Mouse (Mus musculus) liver, embryonic 16.5 days (tissue): ENCODE measurements at regions not wholly inside any gene's neighbourhood (a gene's known extent, or its start where the extent isn't known, plus 50 kb on each side); places are given as distances from the start of the nearest gene placed in this dataset.

Experiments used
- ATAC-seq: fragments of 200-750 bp; cut with Nextera tagmentation; 2 replicates; pipeline ENCODE4 v1.8.0; 2017; ENCODE audit warnings: low read depth, mild to moderate bottlenecking, moderate number of reproducible peaks, moderate library complexity
- H3K27ac ChIP-seq: fragments of 300-500 bp; sonication (generic); 2 replicates; pipeline ENCODE4 v1.5.1; 2014; ENCODE audit warnings: mild to moderate bottlenecking, low read length
- H3K27me3 ChIP-seq: fragments of 300-500 bp; sonication (generic); 2 replicates; pipeline ENCODE4 v1.6.1; 2014; ENCODE audit warnings: low read depth, low read length, mixed read lengths; ENCODE audit not compliant: control insufficient read depth, insufficient read depth
- H3K36me3 ChIP-seq: fragments of 300-500 bp; sonication (generic); 2 replicates; pipeline ENCODE4 v1.6.1; 2014; ENCODE audit warnings: mild to moderate bottlenecking; ENCODE audit not compliant: control insufficient read depth, insufficient read depth
- H3K4me1 ChIP-seq: fragments of 300-500 bp; sonication (generic); 2 replicates; pipeline ENCODE4 v1.6.1; 2014; ENCODE audit warnings: low read depth, low read length, mixed read lengths; ENCODE audit not compliant: control insufficient read depth
- H3K4me2 ChIP-seq: fragments of 300-500 bp; sonication (generic); 2 replicates; pipeline ENCODE4 v1.6.1; 2014; ENCODE audit warnings: low read depth, low read length, mixed read lengths
- H3K4me3 ChIP-seq: fragments of 300-500 bp; sonication (generic); 2 replicates; pipeline ENCODE4 v1.5.1; 2014; ENCODE audit warnings: low read depth, mild to moderate bottlenecking, low read length
- H3K9ac ChIP-seq: fragments of 300-500 bp; sonication (generic); 2 replicates; pipeline ENCODE4 v1.6.1; 2014; ENCODE audit warnings: low read depth, low read length
- H3K9me3 ChIP-seq: fragments of 300-500 bp; sonication (generic); replicated peaks from 2 replicates; pipeline ENCODE4 v1.6.1; 2016; ENCODE audit warnings: low read length; ENCODE audit not compliant: control insufficient read depth
- WGBS: fragments of 180-500 bp; shearing (Covaris S2); extraction: QIAGEN DNeasy Blood & Tissue Kit; methylation state at CpG from one replicate; pipeline ENCODE4 v1.1.7; 2014; ENCODE audit not compliant: insufficient replicate concordance; 5-methylcytosine and 5-hydroxymethylcytosine counted together

DNA sequence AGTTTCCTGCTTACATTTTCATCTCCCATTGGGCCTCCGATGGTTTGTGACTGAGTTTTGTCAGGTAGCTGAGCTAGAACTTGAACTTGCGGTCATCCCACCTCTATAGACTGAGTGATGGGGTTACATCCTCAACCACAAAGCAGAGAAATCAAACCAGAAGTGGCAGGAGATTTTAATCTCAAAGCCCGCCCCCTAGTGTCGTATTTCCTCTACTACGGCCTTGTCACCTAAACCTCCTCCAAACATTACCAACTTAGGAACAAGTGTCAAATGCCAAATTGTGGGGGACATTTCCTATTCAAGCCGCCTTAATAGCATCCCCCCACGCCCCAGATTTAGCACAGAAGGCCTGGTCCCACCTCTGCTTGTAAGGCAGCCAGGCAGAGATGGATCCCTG, 286.3 kb upstream of the Lrig3 start:
- no peak for ATAC-seq
- H3K4me1 ChIP-seq: no peaks in the 10 kb centered on the region
- no peaks in the 10 kb centered on the region for H3K9me3 ChIP-seq
- no peak overlapping the region for H3K4me2 ChIP-seq
- H3K36me3 ChIP-seq: no peaks in the 10 kb centered on the region
- no peaks in the 10 kb centered on the region for H3K27me3 ChIP-seq
- H3K4me3 ChIP-seq: no peak overlapping the region
- no peak overlapping the region for H3K9ac ChIP-seq
- 62% methylated on average over 7 of the region's 7 CpGs for WGBS
- no peak overlapping the region for H3K27ac ChIP-seq

DNA sequence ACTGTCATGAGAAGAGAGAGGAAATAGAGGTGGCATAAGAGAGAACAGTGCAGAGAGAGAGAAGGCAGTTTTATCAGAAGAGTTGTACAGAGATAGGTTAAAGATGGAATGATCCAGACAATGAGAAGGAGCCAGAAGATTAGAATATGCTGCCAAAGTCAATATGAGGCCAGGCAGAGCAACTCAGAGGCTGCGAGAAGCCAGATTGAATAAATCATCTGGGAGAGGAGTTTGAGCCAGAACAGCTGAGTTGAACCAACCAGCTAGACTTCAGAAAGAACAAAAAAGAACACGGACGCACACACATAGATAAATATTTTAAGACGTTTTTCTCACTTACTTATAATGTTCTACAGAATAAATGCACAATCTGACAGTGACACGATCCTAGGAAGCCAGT, 280.8 kb upstream of the Lrig3 start:
- Histone ChIP-seq H3K27ac (no peak overlapping the region), H3K4me2 (no peak overlapping the region), H3K36me3 (no peaks in the 10 kb centered on the region), H3K4me3 (no peak overlapping the region), H3K9me3 (no peaks in the 10 kb centered on the region), H3K9ac (no peak overlapping the region), H3K4me1 (no peaks in the 10 kb centered on the region), H3K27me3 (no peaks in the 10 kb centered on the region)
- 68% methylated on average over 5 of the region's 5 CpGs for WGBS
- no peak for ATAC-seq

- Histone ChIP-seq H3K27ac (no peak overlapping the region), H3K4me3 (no peak overlapping the region), H3K27me3 (no peaks in the 10 kb centered on the region), H3K4me1 (no peaks in the 10 kb centered on the region), H3K4me2 (no peak overlapping the region), H3K9me3 (no peaks in the 10 kb centered on the region), H3K9ac (no peak overlapping the region), H3K36me3 (no peaks in the 10 kb centered on the region)
- 54% methylated on average over 7 of the region's 7 CpGs for WGBS
- ATAC-seq: no peak
These were observed 272.5 kb upstream of the Lrig3 start for GRCm38 (mm10) chr10:125693505-125693904.

- 70% methylated on average over 5 of the region's 5 CpGs for WGBS
- Histone ChIP-seq H3K4me2 (no peak overlapping the region), H3K4me1 (no peaks in the 10 kb centered on the region), H3K27me3 (no peaks in the 10 kb centered on the region), H3K4me3 (no peak overlapping the region), H3K36me3 (no peaks in the 10 kb centered on the region), H3K27ac (no peak overlapping the region), H3K9ac (no peak overlapping the region), H3K9me3 (no peaks in the 10 kb centered on the region)
- no peak for ATAC-seq
These were observed 269.8 kb upstream of the Lrig3 start for GRCm38 (mm10) chr10:125696159-125696558.

GRCm38 (mm10) chr10:125725077-125725680, 240.8 kb upstream of the Lrig3 start:
- Histone ChIP-seq H3K27me3 (no peaks in the 10 kb centered on the region), H3K27ac (no peak overlapping the region), H3K4me2 (no peak overlapping the region), H3K9me3 (no peaks in the 10 kb centered on the region), H3K4me1 (no peaks in the 10 kb centered on the region), H3K4me3 (no peak overlapping the region), H3K9ac (no peak overlapping the region), H3K36me3 (no peaks in the 10 kb centered on the region)
- ATAC-seq: no peak
- WGBS: 25% methylated on average over 18 of the region's 18 CpGs

- Histone ChIP-seq H3K9ac (no peak overlapping the region), H3K4me2 (no peak overlapping the region)
- no peak for ATAC-seq
These were observed 240.3 kb upstream of the Lrig3 start for GRCm38 (mm10) chr10:125725681-125726139.

GRCm38 (mm10) chr10:125726546-125726945, 239.4 kb upstream of the Lrig3 start:
- Histone ChIP-seq H3K9ac (no peak overlapping the region), H3K4me3 (no peak overlapping the region), H3K9me3 (no peaks in the 10 kb centered on the region), H3K4me2 (no peak overlapping the region), H3K27me3 (no peaks in the 10 kb centered on the region), H3K27ac (no peak overlapping the region), H3K36me3 (no peaks in the 10 kb centered on the region), H3K4me1 (no peaks in the 10 kb centered on the region)
- ATAC-seq: no peak
- 50% methylated on average over 8 of the region's 8 CpGs for WGBS

More at GRCm38 (mm10) chr10:125725681-125726139, 240.3 kb upstream of the Lrig3 start:
- H3K36me3 ChIP-seq: no peaks in the 10 kb centered on the region
- no peaks in the 10 kb centered on the region for H3K4me1 ChIP-seq
- no peaks in the 10 kb centered on the region for H3K9me3 ChIP-seq
- WGBS: 41% methylated on average over 7 of the region's 7 CpGs
- H3K27me3 ChIP-seq: no peaks in the 10 kb centered on the region
- no peak overlapping the region for H3K27ac ChIP-seq
- H3K4me3 ChIP-seq: no peak overlapping the region

DNA sequence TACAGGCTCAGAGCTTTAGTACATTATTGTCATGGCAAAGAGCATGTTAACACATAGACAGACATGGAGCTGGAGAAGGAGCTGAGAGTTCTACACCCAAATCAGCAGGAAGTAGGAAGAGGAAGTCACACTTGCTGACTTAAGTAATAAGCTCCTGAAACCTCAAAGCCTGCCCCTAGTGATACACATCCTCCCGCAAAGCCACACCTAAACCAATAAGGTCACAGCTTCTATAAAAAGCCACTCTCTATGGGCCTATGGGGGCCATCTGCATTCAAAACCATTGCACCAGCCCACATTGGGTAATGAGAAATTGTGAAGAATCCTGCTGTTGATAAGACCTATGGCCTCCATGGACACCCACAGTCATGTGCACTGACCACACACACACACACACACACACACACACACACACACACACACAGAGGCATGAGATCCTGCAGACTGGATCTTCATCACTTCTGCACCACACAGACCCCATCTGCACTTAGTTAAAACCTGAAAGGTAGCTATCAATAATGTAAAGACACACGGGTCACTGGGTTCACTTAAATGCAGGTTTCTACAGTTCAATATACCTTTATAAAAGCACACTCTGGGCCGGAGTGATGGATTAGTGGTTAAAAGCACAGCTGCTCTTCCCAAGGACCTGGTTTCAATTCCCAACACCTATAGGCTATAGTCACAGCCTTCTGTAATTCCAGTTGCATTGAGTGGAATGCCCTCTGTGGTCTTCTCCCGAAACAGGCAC, 230.0 kb upstream of the Lrig3 start:
- Histone ChIP-seq H3K9ac (no peak overlapping the region), H3K27ac (no peak overlapping the region), H3K9me3 (no peaks in the 10 kb centered on the region), H3K4me2 (no peak overlapping the region), H3K27me3 (no peaks in the 10 kb centered on the region), H3K36me3 (no peaks in the 10 kb centered on the region), H3K4me3 (no peak overlapping the region), H3K4me1 (no peaks in the 10 kb centered on the region)
- ATAC-seq: no peak
- 57% methylated on average over 4 of the region's 4 CpGs for WGBS

DNA sequence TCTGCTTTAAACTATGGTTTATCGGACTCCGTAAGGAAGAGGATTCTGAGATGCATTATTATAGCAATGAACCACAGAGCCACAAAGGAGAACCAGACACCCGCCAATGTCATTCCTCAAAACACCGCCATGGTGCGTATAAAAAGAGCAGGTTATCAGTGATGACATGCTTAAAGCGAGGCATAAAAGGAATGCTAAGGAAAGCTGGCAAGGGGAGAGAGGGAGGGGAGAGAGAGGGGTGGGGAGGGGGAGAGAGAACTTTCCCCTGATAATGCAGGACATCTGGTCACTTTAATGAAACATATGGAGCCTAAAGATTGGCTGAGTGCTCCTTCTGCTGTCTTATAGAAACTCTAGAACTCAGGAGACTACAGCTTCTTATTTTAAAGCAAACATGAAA, 222.8 kb upstream of the Lrig3 start:
- no peak overlapping the region for H3K4me3 ChIP-seq
- no peak overlapping the region for H3K9ac ChIP-seq
- H3K4me2 ChIP-seq: no peak overlapping the region
- no peak overlapping the region for H3K27ac ChIP-seq
- H3K27me3 ChIP-seq: no peaks in the 10 kb centered on the region
- no peaks in the 10 kb centered on the region for H3K9me3 ChIP-seq
- no peaks in the 10 kb centered on the region for H3K4me1 ChIP-seq
- H3K36me3 ChIP-seq: no peaks in the 10 kb centered on the region
- WGBS: 70% methylated on average over 6 of the region's 6 CpGs
- ATAC-seq: no peak
